Mouse (Mus musculus) stomach, embryonic 14.5 days (tissue): ENCODE results near the gene Dnase1l3. TPM values are rescaled to one million over a fixed set of nuclear protein-coding genes. Genes with fewer than 3 reads are reported as not detected.
A peak's percentile ranks its signal among the peaks of the same experiment; 100 is the strongest.

ENCODE experiments used
- ATAC-seq: fragments of 200-750 bp; cut with Nextera tagmentation; 2 replicates; pipeline ENCODE4 v1.8.0; 2017; ENCODE audit warnings: low read depth, moderate TSS enrichment; ENCODE audit not compliant: insufficient number of reproducible peaks, insufficient read depth, low FRiP score
- H3K27ac ChIP-seq: fragments of 300-500 bp; sonication (generic); 2 replicates; pipeline ENCODE4 v1.5.1; 2014; ENCODE audit warnings: mild to moderate bottlenecking, low read length, moderate library complexity, mixed read lengths
- H3K27me3 ChIP-seq: fragments of 300-500 bp; sonication (generic); 2 replicates; pipeline ENCODE4 v1.6.1; 2014; ENCODE audit warnings: low read length, control low read depth, mixed read lengths; ENCODE audit not compliant: control insufficient read depth, insufficient read depth
- H3K36me3 ChIP-seq: fragments of 300-500 bp; sonication (generic); 2 replicates; pipeline ENCODE4 v1.6.1; 2014; ENCODE audit warnings: mild to moderate bottlenecking, control low read depth, low read length, moderate library complexity, mixed read lengths; ENCODE audit not compliant: control insufficient read depth, insufficient read depth
- H3K4me1 ChIP-seq: fragments of 300-500 bp; sonication (generic); 2 replicates; pipeline ENCODE4 v1.6.1; 2014; ENCODE audit warnings: low read length, control low read depth, mixed read lengths; ENCODE audit not compliant: control insufficient read depth, insufficient read depth
- H3K4me2 ChIP-seq: fragments of 300-500 bp; sonication (generic); replicated peaks from 2 replicates; pipeline ENCODE4 v1.6.1; 2014; ENCODE audit warnings: low read depth, low read length, control low read depth
- H3K4me3 ChIP-seq: fragments of 300-500 bp; sonication (generic); 2 replicates; pipeline ENCODE4 v1.5.1; 2014; ENCODE audit warnings: low read depth, low read length, control low read depth
- H3K9ac ChIP-seq: fragments of 300-500 bp; sonication (generic); replicated peaks from 2 replicates; pipeline ENCODE4 v1.6.1; 2014; ENCODE audit warnings: low read depth, mild to moderate bottlenecking, control low read depth, low read length, moderate library complexity, mixed read lengths
- H3K9me3 ChIP-seq: fragments of 300-500 bp; sonication (generic); 2 replicates; pipeline ENCODE4 v1.6.1; 2016; ENCODE audit warnings: low read depth, low read length, control low read depth; ENCODE audit not compliant: control insufficient read depth
- WGBS: fragments of 180-500 bp; shearing (Covaris S2); extraction: QIAGEN DNeasy Blood & Tissue Kit; methylation state at CpG from one replicate; pipeline ENCODE4 v1.1.7; 2014; 5-methylcytosine and 5-hydroxymethylcytosine counted together
- polyA plus RNA-seq: library from polyadenylated mRNA; unstranded; fragments of >200 nt; fragmentation: Nextera tagmentation; extraction: Ambion mirVana; gene quantifications from 2 replicates; pipeline ENCODE4 v1.2.1, GENCODE M21; 2014

The Dnase1l3 gene
- polyA plus RNA-seq, 1 experiment from 2014 or later = 0.38 TPM

- ATAC-seq = no peak
- WGBS = 92% methylated on average over 6 of the region's 6 CpGs
Observed at GRCm38 (mm10) chr14:7986913-7987312, 7.5 kb downstream of the Dnase1l3 start.

GRCm38 (mm10) chr14:7981226-7981625, 13.1 kb downstream of the Dnase1l3 start:
- Histone ChIP-seq H3K36me3 (no peaks in the 10 kb centered on the region), H3K4me1 (no peaks in the 10 kb centered on the region), H3K27ac (no peak overlapping the region), H3K4me3 (no peak overlapping the region), H3K9me3 (no peaks in the 10 kb centered on the region), H3K4me2 (no peak overlapping the region), H3K9ac (no peak overlapping the region), H3K27me3 (no peaks in the 10 kb centered on the region)
- ATAC-seq = no peak
- WGBS = 96% methylated on average over 1 of the region's 1 CpGs

More at GRCm38 (mm10) chr14:7986913-7987312, 7.5 kb downstream of the Dnase1l3 start:
- Histone ChIP-seq H3K4me2 (no peak overlapping the region), H3K36me3 (no peaks in the 10 kb centered on the region), H3K4me1 (no peaks in the 10 kb centered on the region), H3K9me3 (no peaks in the 10 kb centered on the region), H3K27ac (no peak overlapping the region), H3K9ac (no peak overlapping the region), H3K4me3 (no peak overlapping the region), H3K27me3 (no peaks in the 10 kb centered on the region)

- no peaks in the 10 kb centered on the region for H3K27me3 ChIP-seq
- H3K27ac ChIP-seq = no peak overlapping the region
- no peak overlapping the region for H3K4me3 ChIP-seq
- no peak overlapping the region for H3K4me2 ChIP-seq
- H3K36me3 ChIP-seq = no peaks in the 10 kb centered on the region
- ATAC-seq = no peak
- 79% methylated on average over 1 of the region's 1 CpGs for WGBS
- no peaks in the 10 kb centered on the region for H3K9me3 ChIP-seq
- H3K4me1 ChIP-seq = no peaks in the 10 kb centered on the region
- H3K9ac ChIP-seq = no peak overlapping the region
Observed at GRCm38 (mm10) chr14:7978183-7978582, 16.2 kb downstream of the Dnase1l3 start.

GRCm38 (mm10) chr14:7977471-7977870, 16.9 kb downstream of the Dnase1l3 start:
- no peaks in the 10 kb centered on the region for H3K36me3 ChIP-seq

GRCm38 (mm10) chr14:7975177-7975576, 19.2 kb downstream of the Dnase1l3 start:
- H3K27me3 ChIP-seq = no peaks in the 10 kb centered on the region
- 88% methylated on average over 6 of the region's 6 CpGs for WGBS

More at GRCm38 (mm10) chr14:7977471-7977870, 16.9 kb downstream of the Dnase1l3 start:
- ATAC-seq = no peak
- Histone ChIP-seq H3K27me3 (no peaks in the 10 kb centered on the region), H3K9ac (no peak overlapping the region), H3K4me3 (no peak overlapping the region), H3K9me3 (no peaks in the 10 kb centered on the region), H3K27ac (no peak overlapping the region), H3K4me1 (no peaks in the 10 kb centered on the region), H3K4me2 (no peak overlapping the region)
- WGBS = 97% methylated on average over 1 of the region's 1 CpGs

GRCm38 (mm10) chr14:7974643-7975042, 19.7 kb downstream of the Dnase1l3 start:
- Histone ChIP-seq H3K36me3 (no peaks in the 10 kb centered on the region), H3K9ac (no peak overlapping the region), H3K27ac (no peak overlapping the region), H3K9me3 (no peaks in the 10 kb centered on the region), H3K27me3 (no peaks in the 10 kb centered on the region), H3K4me2 (no peak overlapping the region), H3K4me1 (peaks cover 5% of the 10 kb centered on the region; the same call in 1 of the 2 replicates), H3K4me3 (no peak overlapping the region)
- no peak for ATAC-seq
- 100% methylated on average over 1 of the region's 1 CpGs for WGBS

More at GRCm38 (mm10) chr14:7975177-7975576, 19.2 kb downstream of the Dnase1l3 start:
- Histone ChIP-seq H3K4me3 (no peak overlapping the region), H3K9ac (no peak overlapping the region), H3K4me1 (peaks cover 5% of the 10 kb centered on the region; the same call in 1 of the 2 replicates), H3K4me2 (no peak overlapping the region), H3K36me3 (no peaks in the 10 kb centered on the region), H3K27ac (no peak overlapping the region), H3K9me3 (no peaks in the 10 kb centered on the region)
- no peak for ATAC-seq

GRCm38 (mm10) chr14:7971889-7972493, 22.4 kb downstream of the Dnase1l3 start:
- H3K4me1 ChIP-seq = peaks cover 5% of the 10 kb centered on the region; the same call in 1 of the 2 replicates
- H3K4me2 ChIP-seq = no peak overlapping the region
- H3K27ac ChIP-seq = peak overlapping the region; percentile 15; the same call in 1 of the 2 replicates
- no peak overlapping the region for H3K4me3 ChIP-seq
- H3K36me3 ChIP-seq = no peaks in the 10 kb centered on the region
- H3K27me3 ChIP-seq = no peaks in the 10 kb centered on the region
- no peak overlapping the region for H3K9ac ChIP-seq
- no peaks in the 10 kb centered on the region for H3K9me3 ChIP-seq
- 44% methylated on average over 10 of the region's 10 CpGs for WGBS
- ATAC-seq = no peak

GRCm38 (mm10) chr14:7964219-7964889, 30.0 kb downstream of the Dnase1l3 start:
- WGBS = 51% methylated on average over 11 of the region's 11 CpGs
- peaks cover 8% of the 10 kb centered on the region; the same call in 1 of the 2 replicates for H3K4me1 ChIP-seq
- no peak overlapping the region for H3K4me3 ChIP-seq
- no peak overlapping the region for H3K27ac ChIP-seq
- H3K27me3 ChIP-seq = no peaks in the 10 kb centered on the region
- H3K36me3 ChIP-seq = no peaks in the 10 kb centered on the region
- 0 out of 2 replicates have a peak, but pooled peaks have one; percentile 25 for ATAC-seq
- H3K9ac ChIP-seq = no peak overlapping the region
- H3K9me3 ChIP-seq = no peaks in the 10 kb centered on the region
- H3K4me2 ChIP-seq = no peak overlapping the region
